Mouse (Mus musculus) embryonic facial prominence, embryonic 13.5 days (tissue): ENCODE results near the gene Crisp2. TPM values are rescaled to one million over a fixed set of nuclear protein-coding genes. Genes with fewer than 3 reads are reported as not detected.

Source experiments
- ATAC-seq: fragments of 200-750 bp; cut with Nextera tagmentation; 2 replicates; pipeline ENCODE4 v1.8.0; 2017; ENCODE audit warnings: low read depth; ENCODE audit not compliant: insufficient number of reproducible peaks, insufficient read depth, low FRiP score, low TSS enrichment
- H3K27ac ChIP-seq: fragments of 300-500 bp; sonication (generic); 2 replicates; pipeline ENCODE4 v1.5.1; 2015; ENCODE audit warnings: moderate library complexity, mild to moderate bottlenecking, inconsistent platforms
- H3K27me3 ChIP-seq: fragments of 300-500 bp; sonication (generic); 2 replicates; pipeline ENCODE4 v1.6.1; 2015; ENCODE audit warnings: mild to moderate bottlenecking, inconsistent platforms
- H3K36me3 ChIP-seq: fragments of 300-500 bp; sonication (generic); 2 replicates; pipeline ENCODE4 v1.6.1; 2015; ENCODE audit warnings: mild to moderate bottlenecking, inconsistent platforms
- H3K4me1 ChIP-seq: fragments of 300-500 bp; sonication (generic); 2 replicates; pipeline ENCODE4 v1.6.1; 2015; ENCODE audit warnings: inconsistent platforms
- H3K4me2 ChIP-seq: fragments of 300-500 bp; sonication (generic); 2 replicates; pipeline ENCODE4 v1.6.1; 2015; ENCODE audit warnings: moderate library complexity, mild to moderate bottlenecking, inconsistent platforms
- H3K4me3 ChIP-seq: fragments of 300-500 bp; sonication (generic); 2 replicates; pipeline ENCODE4 v1.5.1; 2015; ENCODE audit warnings: mild to moderate bottlenecking, inconsistent platforms
- H3K9ac ChIP-seq: fragments of 300-500 bp; sonication (generic); 2 replicates; pipeline ENCODE4 v1.6.1; 2015; ENCODE audit warnings: mild to moderate bottlenecking, inconsistent platforms
- H3K9me3 ChIP-seq: fragments of 300-500 bp; sonication (generic); 2 replicates; pipeline ENCODE4 v1.6.1; 2016; ENCODE audit warnings: inconsistent platforms
- WGBS: fragments of 180-500 bp; shearing (Covaris S2); methylation state at CpG from one replicate; pipeline ENCODE4 v1.1.7; 2015; ENCODE audit warnings: mixed read lengths; 5-methylcytosine and 5-hydroxymethylcytosine counted together
- polyA plus RNA-seq: library from polyadenylated mRNA; unstranded; fragments of >200 nt; fragmentation: Nextera tagmentation; extraction: Ambion mirVana; gene quantifications from 2 replicates; pipeline ENCODE4 v1.2.1, GENCODE M21; 2015

Crisp2 gene
- polyA plus RNA-seq: not detected in 2 replicates

DNA sequence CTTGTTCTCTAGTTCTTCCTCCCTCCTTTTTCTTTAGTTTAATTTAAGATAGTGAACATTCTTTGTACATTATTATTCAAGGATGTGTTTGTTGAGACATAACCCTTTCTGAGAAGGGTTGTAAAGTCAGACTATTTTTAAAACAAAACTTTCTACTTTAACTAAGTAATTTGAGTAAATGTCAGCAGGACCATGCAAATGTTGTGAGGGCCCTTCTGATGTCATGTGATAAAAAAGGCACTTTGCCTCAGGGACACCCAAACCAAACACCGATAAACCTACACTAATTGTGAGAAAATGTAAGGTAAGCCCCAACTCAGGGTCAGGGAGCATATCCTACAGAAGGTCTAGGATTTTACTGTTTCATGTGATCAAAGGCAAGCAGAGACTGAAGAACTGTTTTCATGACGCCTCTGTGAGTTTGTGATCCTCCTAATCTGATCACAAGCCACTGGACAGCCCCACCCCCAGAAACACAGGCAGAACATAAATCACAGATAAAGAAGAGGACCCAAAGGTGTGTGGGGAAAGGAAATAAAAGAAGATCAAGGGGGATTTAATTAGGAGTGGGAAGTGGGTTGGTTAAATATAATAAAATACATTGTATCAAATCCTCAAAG, at the start of gene Crisp2:
Crisp2 (minus strand) TSS at position 51 of the 620 bp plus-strand sequence.
- Histone ChIP-seq H3K27me3 (no peaks in the 10 kb centered on the region), H3K4me3 (no peak within 1 kb of the TSS), H3K4me1 (no peaks in the 10 kb centered on the region), H3K27ac (no peak within 1 kb of the TSS), H3K9me3 (no peaks in the 10 kb centered on the region), H3K4me2 (no peak within 1 kb of the TSS), H3K9ac (no peak within 1 kb of the TSS), H3K36me3 (no peaks in the 10 kb centered on the region)
- 54% methylated on average over 2 of the region's 2 CpGs for WGBS
- no peak for ATAC-seq

DNA sequence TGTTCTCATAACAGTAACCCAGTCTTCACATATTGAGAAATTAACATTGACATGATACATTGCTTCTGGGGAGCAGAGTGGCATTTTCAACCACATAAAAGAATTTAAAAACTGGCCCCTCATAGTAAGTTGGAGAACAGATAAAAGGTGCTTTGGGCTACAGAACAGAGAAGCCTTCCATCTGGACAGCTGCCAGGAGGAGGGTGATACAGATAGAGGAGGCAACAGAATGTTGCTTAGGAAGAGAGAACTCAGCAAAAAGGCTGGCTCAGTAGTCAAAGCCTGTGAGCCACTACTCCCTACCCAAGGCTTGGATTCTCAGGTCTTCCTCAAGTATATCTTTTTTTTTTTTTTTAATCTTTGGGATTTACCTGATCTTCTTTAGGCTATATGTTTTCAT, 48.3 kb upstream of the Crisp2 start:
- no peak for ATAC-seq
- H3K4me2 ChIP-seq: no peak overlapping the region
- no peaks in the 10 kb centered on the region for H3K27me3 ChIP-seq
- H3K9me3 ChIP-seq: no peaks in the 10 kb centered on the region
- no peak overlapping the region for H3K27ac ChIP-seq
- no peak overlapping the region for H3K9ac ChIP-seq
- no peaks in the 10 kb centered on the region for H3K36me3 ChIP-seq
- H3K4me3 ChIP-seq: no peak overlapping the region
- H3K4me1 ChIP-seq: no peaks in the 10 kb centered on the region

DNA sequence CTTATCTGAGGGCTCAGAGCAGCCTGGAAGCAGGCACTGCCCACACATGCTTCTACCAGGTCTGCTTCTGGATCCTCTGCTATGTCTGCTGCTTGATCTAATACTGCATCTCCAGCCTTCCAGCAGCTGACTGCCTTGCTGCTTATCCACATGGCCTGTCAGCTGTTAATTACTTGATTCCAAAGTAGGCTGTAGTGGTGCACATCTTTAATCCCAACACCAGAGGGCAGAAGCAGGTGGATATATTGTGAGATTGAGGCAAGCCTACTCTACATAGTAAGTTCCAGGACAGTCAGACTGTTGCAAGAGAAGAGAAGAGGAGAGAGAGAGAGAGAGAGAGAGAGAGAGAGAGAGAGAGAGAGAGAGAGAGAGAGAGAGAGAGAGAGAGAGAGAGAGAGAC, 30.5 kb upstream of the Crisp2 start:
- no peak overlapping the region for H3K27ac ChIP-seq
- no peaks in the 10 kb centered on the region for H3K4me1 ChIP-seq
- ATAC-seq: no peak
- H3K36me3 ChIP-seq: no peaks in the 10 kb centered on the region
- no peak overlapping the region for H3K4me3 ChIP-seq
- no peaks in the 10 kb centered on the region for H3K27me3 ChIP-seq
- no peak overlapping the region for H3K9ac ChIP-seq
- H3K9me3 ChIP-seq: no peaks in the 10 kb centered on the region
- H3K4me2 ChIP-seq: no peak overlapping the region

- WGBS: 49% methylated on average over 2 of the region's 2 CpGs
- Histone ChIP-seq H3K4me3 (no peak overlapping the region), H3K27ac (no peak overlapping the region), H3K36me3 (no peaks in the 10 kb centered on the region), H3K4me2 (no peak overlapping the region), H3K9ac (no peak overlapping the region), H3K4me1 (no peaks in the 10 kb centered on the region), H3K9me3 (no peaks in the 10 kb centered on the region), H3K27me3 (no peaks in the 10 kb centered on the region)
- ATAC-seq: no peak
Observed at GRCm38 (mm10) chr17:40831870-40832269, 25.1 kb upstream of the Crisp2 start.

DNA sequence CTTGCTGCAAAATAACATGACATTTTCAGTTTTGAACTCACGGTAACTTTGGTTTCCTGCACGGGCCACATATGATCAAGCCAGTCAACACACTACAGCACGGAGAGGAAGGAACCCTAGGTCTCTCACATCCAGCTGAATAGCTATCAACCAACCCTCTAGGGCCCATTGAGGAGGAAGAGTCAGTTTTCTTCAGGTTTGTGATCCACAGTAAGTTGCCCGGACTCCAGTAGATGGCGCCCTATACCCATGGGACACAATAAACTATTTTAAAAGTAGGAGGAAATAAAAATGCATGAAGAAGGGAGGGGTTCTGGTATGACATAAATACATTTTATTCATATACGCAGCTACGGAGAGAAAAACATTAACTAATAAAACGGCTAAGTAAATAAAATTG, 17.7 kb upstream of the Crisp2 start:
- Histone ChIP-seq H3K27me3 (no peaks in the 10 kb centered on the region), H3K27ac (no peak overlapping the region), H3K36me3 (no peaks in the 10 kb centered on the region), H3K4me1 (no peaks in the 10 kb centered on the region), H3K9ac (no peak overlapping the region), H3K4me3 (no peak overlapping the region), H3K9me3 (no peaks in the 10 kb centered on the region), H3K4me2 (no peak overlapping the region)
- WGBS: 55% methylated on average over 8 of the region's 8 CpGs
- ATAC-seq: no peak

- no peak for ATAC-seq
- Histone ChIP-seq H3K4me2 (no peak overlapping the region), H3K9ac (no peak overlapping the region), H3K9me3 (no peaks in the 10 kb centered on the region), H3K4me3 (no peak overlapping the region), H3K4me1 (no peaks in the 10 kb centered on the region), H3K27ac (no peak overlapping the region), H3K36me3 (no peaks in the 10 kb centered on the region), H3K27me3 (no peaks in the 10 kb centered on the region)
- WGBS: 24% methylated on average over 4 of the region's 4 CpGs
Observed at GRCm38 (mm10) chr17:40823817-40824216, 17.0 kb upstream of the Crisp2 start.

- Histone ChIP-seq H3K27me3 (no peaks in the 10 kb centered on the region), H3K9me3 (no peaks in the 10 kb centered on the region), H3K4me3 (no peak overlapping the region), H3K9ac (no peak overlapping the region), H3K4me1 (no peaks in the 10 kb centered on the region), H3K36me3 (no peaks in the 10 kb centered on the region), H3K4me2 (no peak overlapping the region), H3K27ac (no peak overlapping the region)
- WGBS: 57% methylated on average over 9 of the region's 9 CpGs
- no peak for ATAC-seq
Observed at GRCm38 (mm10) chr17:40821477-40821876, 14.7 kb upstream of the Crisp2 start.

DNA sequence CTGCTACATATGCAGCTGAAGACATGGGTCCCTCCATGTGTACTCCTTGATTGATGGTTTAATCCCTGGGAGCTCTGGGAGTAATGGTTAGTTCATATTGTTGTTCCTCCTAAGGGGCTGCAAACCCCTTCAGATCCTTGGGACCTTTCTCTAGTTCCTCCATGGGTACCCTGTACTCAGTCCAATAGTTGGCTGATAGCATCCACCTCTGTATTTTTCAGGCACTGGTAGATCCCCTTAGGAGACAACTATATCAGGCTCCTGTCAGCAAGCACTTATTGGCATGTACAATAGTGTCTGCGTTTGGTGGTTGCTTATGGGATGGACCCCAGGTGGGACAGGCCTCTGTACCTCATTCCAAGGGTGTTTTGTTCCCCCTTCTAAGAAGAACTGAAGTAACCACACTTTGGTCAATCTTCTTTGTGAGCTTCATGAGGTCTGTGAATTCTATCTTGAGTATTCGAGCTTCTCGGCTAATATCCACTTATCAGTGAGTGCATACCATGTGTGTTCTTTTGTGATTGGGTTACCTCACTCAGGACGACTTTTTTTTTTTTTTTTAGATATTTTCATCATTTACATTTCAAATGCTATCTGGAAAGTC, 10.6 kb upstream of the Crisp2 start:
- Histone ChIP-seq H3K4me2 (no peak overlapping the region), H3K4me3 (no peak overlapping the region), H3K9ac (no peak overlapping the region), H3K27ac (no peak overlapping the region), H3K36me3 (no peaks in the 10 kb centered on the region), H3K9me3 (no peaks in the 10 kb centered on the region), H3K27me3 (no peaks in the 10 kb centered on the region), H3K4me1 (no peaks in the 10 kb centered on the region)
- no peak for ATAC-seq
- 69% methylated on average over 4 of the region's 4 CpGs for WGBS

DNA sequence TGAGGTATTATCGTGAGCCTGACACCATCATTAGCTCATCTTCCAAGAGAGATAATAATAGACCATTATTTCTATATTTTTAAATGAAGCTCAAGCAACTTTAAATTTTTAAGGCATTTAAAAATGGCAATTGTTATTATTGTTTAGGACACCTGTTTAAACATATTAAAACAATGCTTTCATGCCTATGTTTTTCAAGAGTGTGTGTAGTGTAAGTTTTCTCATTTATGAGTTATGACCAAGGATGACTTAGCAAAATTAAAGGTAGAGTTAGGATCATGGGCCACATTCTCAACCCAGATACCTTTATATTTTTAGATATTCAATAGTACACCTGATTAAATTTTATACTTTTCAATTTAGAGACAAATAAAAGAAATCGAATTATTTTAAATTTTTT, 5.5 kb upstream of the Crisp2 start:
- no peak overlapping the region for H3K9ac ChIP-seq
- ATAC-seq: no peak
- no peak overlapping the region for H3K4me3 ChIP-seq
- H3K36me3 ChIP-seq: no peaks in the 10 kb centered on the region
- no peaks in the 10 kb centered on the region for H3K27me3 ChIP-seq
- H3K9me3 ChIP-seq: no peaks in the 10 kb centered on the region
- 74% methylated on average over 2 of the region's 2 CpGs for WGBS
- H3K4me2 ChIP-seq: no peak overlapping the region
- no peaks in the 10 kb centered on the region for H3K4me1 ChIP-seq
- no peak overlapping the region for H3K27ac ChIP-seq

DNA sequence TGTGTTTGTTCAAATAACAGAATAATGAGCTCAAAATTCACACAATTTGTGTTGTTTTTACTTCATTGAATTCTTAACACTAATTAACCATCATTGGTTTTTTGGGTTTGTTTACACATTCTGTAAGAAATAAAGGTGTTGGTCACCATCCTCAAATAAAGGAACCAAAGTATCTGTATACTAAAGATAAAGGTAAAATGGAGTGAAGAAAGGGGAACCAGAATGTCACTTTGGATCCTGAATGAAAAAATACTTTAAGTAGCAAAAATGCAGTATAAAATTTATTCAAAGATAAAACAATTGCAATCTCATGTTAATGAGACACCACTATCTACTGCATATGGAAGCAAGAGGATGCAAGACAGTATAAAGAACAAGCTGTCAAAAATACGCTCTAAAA, 4.8 kb upstream of the Crisp2 start:
- H3K9ac ChIP-seq: no peak overlapping the region
- H3K4me3 ChIP-seq: no peak overlapping the region
- H3K27me3 ChIP-seq: no peaks in the 10 kb centered on the region
- ATAC-seq: no peak
- H3K27ac ChIP-seq: no peak overlapping the region
- no peaks in the 10 kb centered on the region for H3K9me3 ChIP-seq
- 74% methylated on average over 1 of the region's 1 CpGs for whole genome bisulfite sequencing
- no peaks in the 10 kb centered on the region for H3K4me1 ChIP-seq
- no peak overlapping the region for H3K4me2 ChIP-seq
- H3K36me3 ChIP-seq: no peaks in the 10 kb centered on the region

DNA sequence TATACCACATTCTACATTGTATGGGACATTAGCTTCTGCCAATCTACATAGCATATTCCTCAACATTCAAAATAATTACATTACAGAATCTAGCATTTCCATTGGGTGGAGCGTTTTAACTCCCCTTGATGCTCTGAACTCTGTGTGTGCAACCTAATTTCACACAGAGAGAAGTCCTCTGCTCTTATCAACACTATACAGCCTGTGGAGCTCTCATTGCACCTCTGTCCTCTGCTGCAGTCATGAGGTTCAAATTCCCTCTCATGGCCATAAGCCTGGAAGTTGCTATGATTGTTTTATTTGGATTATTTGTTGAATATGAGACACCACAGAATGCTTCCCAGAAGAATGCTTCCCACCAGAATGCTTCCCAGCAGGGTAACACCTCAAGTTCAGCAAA, 4.1 kb upstream of the Crisp2 start, which contains the start of gene Rhag:
Rhag (plus strand) TSS at position 193 of the 400 bp plus-strand sequence.
- no peaks in the 10 kb centered on the region for H3K9me3 ChIP-seq
- H3K36me3 ChIP-seq: no peaks in the 10 kb centered on the region
- H3K9ac ChIP-seq: no peak within 1 kb of the TSS
- H3K27me3 ChIP-seq: no peaks in the 10 kb centered on the region
- H3K4me3 ChIP-seq: no peak within 1 kb of the TSS
- no peaks in the 10 kb centered on the region for H3K4me1 ChIP-seq
- ATAC-seq: no peak
- no peak within 1 kb of the TSS for H3K4me2 ChIP-seq
- H3K27ac ChIP-seq: no peak within 1 kb of the TSS
- 70% methylated on average over 1 of the region's 1 CpGs for WGBS

- Histone ChIP-seq H3K27me3 (no peaks in the 10 kb centered on the region), H3K9ac (no peak overlapping the region), H3K4me1 (no peaks in the 10 kb centered on the region), H3K36me3 (no peaks in the 10 kb centered on the region), H3K9me3 (no peaks in the 10 kb centered on the region), H3K27ac (no peak overlapping the region), H3K4me2 (no peak overlapping the region), H3K4me3 (no peak overlapping the region)
- ATAC-seq: no peak
Observed at GRCm38 (mm10) chr17:40808071-40808470, 1.3 kb upstream of the Crisp2 start.
